Mouse (Mus musculus): ENCODE results near the gene Galnt3.

Gene Galnt3

DNA sequence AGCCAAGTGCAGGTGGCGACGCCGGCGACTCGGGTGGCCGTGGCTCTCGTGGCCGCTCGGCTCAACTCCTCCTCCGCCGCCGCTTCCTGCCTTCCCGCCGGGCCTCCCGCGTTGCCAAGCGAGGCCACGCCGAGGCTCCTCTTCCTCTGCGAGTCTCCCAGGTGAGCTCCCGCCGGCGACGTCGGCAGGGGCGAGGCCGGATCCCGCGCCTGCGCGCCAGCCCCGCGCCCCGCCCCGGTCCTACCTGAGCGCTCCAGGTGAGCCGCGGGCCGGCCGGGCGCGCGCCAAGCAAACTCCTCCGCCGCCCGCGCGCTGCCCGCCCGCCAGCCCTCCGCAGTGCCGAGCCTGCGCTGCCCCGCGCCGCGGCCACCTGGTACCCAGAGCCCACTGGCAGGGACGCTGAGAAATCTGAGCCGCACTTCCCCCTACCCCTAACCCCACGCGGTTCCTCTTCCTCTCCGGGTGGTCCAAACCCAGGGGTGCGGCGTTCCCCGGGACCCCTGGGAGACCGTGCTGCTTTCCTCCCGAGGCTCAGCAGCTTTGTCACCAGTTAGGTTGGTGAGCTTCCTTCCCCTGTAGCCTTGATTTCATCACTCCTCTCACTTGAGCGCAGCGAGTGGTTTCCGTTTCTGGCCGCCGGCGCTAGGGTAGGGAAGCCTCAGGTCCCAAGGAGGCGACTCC is at the start of gene Galnt3:
Galnt3 (minus strand) TSS at position 404 of the 681 bp plus-strand sequence.
- no peak for DNase-seq (ENCODE audit: low spot score in 2 of 2)

DNA sequence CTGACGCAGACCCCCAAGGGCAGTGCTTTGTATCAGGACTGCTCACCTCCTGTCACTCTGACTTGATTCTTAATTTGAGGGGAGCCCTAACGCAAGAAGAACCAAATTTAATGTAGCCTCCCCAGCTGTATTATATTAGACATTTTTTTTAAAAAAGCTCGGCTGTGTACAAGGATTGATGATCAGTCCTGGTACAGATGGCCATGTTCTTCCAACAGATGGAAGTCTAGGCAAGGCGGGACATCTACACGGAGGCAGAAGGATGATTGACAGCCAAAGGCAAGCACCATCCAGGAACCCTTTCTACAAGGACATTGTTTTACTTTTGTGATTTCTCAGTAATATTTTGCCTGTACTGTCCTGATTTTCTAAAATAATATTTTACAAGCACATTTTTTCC is 48.3 kb upstream of the Galnt3 start:
- no peak for DNase-seq (ENCODE audit: low spot score in 2 of 2)

DNA sequence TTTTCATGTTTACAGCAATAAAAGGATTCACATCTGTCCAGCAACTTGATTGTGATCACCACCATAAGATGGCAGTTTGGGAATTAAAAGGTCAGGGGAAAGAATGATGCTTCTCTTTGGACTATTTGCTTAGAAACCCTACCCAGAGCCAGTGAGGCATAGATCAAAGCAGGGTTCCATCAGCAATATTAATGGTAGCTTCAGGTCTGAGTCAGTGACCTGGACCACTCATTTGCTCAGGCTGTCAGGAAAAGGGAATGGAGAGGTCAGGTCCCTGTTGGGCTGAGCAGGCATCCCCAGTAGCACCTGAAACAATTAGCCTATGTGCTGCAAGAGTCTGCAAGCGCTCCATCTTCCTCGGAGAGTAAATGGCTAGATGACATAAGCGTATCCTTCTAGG is 46.8 kb upstream of the Galnt3 start:
- DNase-seq (ENCODE audit: low spot score in 2 of 2): no peak

DNA sequence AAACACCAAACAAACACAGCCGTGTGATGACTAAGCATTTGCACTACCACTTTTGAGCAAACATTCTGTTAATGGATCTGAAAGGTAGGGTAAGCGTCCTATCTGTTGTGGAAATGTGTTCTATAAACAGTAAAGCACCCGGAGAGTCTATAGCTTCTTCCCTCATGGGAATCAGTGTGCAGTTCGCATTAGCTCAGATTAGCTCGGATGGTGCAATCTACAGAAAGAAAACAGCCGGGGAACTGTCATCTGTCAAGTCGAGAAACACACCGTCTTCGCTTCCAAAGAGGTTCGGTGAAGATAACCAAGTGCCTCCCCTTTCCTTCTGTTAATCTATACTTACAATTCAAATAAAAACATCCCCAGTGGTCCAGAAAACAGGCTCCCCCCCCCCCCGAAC is 45.9 kb upstream of the Galnt3 start:
- DNase-seq (ENCODE audit: low spot score in 2 of 2): no peak

DNA sequence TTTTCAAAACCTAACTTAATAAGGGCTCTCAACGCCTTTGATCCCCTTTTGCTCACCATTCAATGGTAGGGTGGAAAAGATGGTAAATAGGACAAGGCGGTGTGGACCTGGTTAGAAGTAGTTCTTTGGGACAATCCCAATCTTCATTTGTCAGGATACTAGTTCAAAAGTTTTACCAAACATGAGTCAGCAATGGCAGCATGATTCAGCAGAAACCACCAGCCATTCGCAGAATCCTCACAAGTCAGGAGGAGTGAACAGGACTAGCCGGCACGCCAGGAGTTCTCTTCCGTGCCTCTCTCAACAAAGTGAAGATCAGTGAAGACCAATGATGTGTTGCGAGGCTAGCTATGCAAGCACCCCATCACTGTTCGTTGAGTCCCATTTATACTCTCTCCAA is 40.2 kb upstream of the Galnt3 start:
- no peak for DNase-seq (ENCODE audit: low spot score in 2 of 2)

DNA sequence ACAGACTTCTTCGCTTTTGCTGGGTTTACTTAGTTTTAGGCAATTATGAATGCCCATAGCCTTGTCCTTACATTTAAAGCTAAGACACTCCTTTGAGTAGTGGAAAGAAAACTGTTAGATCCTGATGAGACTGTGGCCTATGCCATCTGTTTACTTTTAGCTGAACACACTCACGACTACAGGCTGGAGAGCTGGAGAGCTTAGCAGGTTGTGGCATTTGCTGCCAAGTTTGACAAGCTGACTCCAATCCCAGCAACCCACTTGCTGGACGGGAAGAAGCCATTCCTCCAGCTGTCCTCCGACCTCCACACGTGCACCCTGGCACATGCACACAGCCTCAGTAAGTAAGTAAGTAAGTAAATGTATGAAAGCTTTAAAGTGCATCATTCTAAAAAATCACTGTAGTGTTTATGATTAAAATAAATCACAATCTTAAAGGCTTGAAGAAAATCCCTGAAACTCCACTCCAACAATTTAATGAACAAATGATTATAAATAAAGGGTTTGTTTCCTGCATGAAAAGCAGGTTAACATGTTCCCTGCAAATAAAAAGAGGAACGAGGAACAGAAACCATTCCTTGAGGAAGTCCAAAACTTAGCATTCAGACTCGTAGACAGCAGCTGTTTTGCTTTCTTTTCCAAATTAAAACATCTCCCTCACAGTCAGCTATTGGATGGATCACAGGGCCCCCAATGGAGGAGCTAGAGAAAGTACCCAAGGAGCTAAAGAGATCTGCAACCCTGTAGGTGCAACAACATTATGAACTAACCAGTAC is 33.5 kb upstream of the Galnt3 start:
- no peak for DNase-seq (ENCODE audit: low spot score in 2 of 2)

DNA sequence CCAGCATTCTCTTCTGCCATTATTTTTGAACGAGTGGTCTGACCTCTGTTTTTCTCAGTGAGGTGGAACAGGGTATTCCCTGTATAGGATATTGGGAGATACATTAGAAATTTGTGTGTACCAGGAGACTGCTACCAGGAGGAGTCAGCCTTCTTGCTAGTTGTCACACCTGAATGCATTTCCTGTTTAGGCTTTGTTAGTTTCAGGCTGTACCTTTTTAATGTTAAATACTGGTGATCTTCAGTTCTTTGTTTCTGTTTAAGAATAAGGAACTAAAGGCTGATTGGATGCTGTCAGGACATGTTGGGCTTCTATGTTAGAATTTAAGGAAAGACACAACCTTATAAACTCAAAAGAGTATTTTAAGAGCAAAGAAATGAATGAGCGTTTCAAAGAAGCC is 26.6 kb upstream of the Galnt3 start:
- DNase-seq (ENCODE audit: low spot score in 2 of 2): no peak

DNA sequence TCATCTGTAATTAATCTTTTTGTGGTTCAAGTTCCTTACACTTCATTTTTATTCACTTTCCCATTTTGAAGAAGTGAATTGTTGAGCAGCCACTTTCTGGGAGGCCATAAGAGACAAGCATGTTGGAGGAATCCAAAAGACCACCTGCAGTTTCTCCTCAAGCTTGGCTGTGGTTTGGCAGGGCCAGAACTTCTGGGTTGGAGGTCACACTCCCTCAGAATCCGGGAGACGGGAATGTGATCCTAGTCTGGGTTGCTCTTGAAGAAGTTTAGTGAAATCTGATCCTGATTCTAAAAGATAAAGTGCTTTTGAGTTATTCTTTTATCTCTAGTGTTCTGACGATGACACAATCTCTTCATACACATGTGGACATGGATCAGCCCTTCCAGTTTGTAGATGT is 25.7 kb upstream of the Galnt3 start:
- no peak for DNase-seq (ENCODE audit: low spot score in 2 of 2)

DNA sequence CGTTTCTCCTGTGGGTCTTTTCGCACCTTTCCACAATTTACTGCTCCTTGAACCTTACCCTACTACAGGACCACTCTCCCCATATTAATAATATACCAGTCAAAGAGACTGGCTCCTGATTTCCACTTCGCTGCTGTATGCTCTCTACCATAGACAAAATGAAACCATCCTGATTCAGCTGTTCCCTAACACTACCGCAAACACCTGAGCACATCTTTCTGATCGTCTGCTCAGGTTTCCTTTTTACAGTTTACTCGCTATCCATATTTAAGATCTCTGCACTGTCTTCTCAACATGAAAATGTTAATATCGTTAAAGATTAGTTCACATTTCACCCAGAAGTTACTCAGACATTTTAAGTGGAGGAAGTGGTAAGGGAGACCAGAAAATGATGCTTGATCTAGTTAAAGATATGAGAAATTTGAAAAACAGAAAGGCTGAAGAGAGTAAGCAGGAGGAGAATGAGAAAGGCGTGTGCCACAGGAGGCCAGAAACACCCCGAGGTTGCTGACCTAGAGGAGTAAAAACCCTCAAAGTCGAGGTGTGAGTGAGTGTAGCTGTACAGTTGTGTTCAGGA is 23.9 kb upstream of the Galnt3 start:
- DNase-seq (ENCODE audit: low spot score in 2 of 2): no peak

DNA sequence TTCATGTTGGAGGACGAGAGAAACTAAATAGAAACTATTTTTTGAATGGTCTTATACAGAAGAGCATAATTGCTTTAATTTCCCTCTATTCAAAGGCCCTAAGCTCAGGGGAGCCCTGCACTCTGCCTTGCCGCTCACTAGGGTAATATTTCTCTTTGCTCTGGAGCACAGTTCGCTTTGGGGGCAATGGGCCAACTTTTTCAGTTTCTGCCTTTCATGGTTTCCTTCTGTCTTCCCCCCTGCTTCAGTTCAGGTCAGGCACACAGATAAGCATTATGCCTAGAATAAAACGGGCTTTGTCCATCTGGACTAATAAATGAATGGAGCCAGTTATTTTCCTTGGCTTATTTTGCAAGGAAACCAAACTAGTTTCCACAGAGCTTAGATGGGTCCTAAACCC is 21.7 kb upstream of the Galnt3 start:
- DNase-seq (ENCODE audit: low spot score in 2 of 2): no peak

DNA sequence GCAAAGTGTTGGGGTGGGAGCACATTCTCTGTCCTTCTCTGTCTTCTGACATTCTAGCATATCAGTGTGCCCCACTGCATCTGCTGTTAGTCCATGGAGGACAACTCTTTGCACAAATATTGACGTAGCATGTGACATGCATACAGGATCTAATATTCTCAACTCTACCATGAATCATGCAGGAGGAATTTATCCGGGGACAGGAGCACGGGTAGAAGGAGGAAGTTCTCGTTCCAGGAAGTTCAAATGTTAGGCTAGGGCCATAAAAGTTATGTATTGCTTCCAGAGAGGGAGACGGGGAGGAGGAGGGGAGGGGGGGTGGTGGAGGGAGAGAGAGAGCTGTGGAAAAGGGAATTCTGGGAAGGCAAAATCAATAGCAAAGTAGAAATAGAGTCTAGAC is 20.0 kb upstream of the Galnt3 start:
- DNase-seq (ENCODE audit: low spot score in 2 of 2): no peak

DNA sequence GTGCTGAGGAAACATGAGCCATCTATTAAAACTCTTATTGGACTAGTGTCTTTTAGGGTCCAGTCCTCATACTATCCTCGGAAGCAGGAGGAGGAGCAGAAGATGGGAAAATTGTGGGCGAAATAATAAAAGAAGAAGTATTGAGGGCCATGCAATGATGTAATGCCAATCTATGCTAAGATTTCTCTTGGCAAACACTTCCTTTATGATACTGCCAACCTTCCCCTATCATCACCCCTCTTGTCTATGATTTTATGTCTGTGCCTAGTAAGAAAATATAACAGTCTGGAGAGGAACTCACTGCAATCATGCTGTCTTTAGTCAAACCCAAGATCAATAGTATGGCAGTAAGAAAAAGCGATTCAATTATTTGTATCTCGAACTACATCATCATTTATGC is 18.5 kb upstream of the Galnt3 start:
- no peak for DNase-seq (ENCODE audit: low spot score in 2 of 2)

DNA sequence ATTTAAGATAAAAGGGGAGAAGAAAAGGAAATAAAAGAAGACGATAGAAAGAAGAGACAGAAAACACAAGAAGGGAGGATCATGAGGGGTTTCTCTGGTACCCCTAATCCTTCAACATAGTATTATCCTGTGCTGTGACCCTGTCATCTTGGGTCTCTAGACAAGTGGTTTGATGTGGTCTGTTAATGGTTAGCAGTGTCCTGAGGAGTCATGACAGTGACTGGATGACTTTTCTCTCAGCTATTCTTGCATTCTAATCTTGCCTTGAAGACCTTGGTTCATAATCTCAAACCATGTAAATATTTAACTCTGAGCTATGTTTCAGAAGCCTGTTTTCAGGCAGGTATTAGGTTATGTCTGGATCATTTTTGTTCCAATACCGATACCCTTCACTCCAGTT is 17.9 kb upstream of the Galnt3 start:
- no peak for DNase-seq (ENCODE audit: low spot score in 2 of 2)

DNA sequence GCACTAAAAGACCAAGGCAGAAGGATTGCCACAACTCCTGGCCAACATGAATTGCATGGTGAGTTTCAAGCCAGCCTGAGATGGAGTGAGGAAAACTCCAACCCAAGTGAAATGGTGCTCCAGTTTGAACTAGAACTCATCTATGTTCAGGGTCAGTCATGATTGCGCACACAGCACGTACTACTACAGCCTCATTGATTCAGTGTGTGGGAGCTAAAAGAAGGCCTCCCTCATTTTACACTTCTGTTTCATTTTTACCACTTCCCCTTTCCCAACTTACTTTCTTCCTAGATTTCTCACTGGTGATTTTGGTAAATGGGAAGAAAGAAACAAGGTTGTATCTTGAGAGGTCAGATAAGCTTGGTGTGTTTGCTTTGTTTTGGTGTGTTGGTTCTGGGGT is 17.5 kb upstream of the Galnt3 start:
- DNase-seq (ENCODE audit: low spot score in 2 of 2): no peak

DNA sequence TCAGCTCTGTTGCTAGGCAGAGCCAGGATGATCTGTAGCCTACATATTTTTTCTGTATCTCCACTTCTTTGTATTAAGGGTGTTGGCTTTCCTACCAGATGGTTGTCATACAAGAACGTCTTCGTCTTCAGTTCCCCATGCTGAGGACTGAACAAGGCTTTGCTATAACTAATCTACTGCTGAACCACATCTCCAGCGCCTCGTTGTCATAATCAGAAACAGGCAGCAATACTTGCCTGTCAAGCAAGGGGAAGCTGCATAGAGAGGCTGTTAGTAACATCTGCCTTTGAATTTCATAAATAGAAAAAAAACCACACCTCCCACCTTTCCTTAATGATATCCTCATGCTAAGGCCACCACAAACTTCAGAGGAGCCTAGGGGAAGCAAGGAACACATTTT is 15.5 kb upstream of the Galnt3 start:
- DNase-seq (ENCODE audit: low spot score in 2 of 2): no peak

DNA sequence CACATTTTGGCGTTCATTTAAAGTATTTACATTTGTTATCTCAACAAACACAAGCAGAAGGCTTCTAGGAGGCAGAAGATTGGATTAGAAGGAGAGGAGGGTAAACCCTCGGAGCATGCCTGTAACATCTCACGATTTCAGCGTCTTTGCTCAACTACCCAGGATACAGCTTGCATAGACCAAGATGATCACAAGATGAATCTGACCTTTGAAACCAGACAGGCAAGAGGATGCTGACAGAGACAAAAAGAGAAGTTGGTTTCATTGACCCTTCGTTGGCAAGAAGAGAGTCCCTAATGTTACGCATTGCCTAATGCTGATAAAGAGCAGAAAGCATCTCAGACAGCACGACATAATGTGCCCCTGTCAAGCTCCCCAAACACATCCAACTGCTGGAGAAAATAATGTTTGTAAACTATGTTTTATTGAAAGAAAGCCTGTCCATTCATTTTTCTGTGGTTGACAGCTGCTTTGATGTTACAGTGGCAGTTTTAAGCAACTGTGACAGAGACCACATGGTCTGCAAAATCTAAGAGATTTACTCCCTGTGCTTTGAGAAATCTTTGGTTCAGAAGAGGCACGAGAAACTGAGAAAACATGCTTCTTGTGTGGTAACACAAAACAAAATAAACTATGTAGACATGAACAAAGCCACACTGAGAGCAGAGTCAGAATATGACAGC is 7.2 kb upstream of the Galnt3 start:
- no peak for DNase-seq (ENCODE audit: low spot score in 2 of 2)

DNA sequence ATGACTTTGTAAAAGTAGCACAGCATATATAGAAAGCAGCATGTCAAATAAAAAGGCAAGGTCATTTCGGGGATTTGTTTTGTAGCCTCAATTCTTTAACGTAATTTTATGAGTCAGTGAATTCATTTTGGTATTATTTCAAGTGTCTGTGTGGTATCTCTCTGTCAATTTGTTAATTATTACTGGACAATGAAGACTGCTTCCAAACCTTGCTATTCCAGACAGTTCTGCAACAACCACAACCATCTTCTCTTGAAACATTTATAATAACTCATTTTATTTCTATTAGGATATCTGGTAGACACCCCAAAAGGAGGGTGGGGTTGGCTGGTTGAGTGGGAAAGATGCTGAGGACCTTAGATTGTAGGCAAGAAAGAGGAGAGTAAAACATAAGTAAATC is 4.1 kb upstream of the Galnt3 start:
- DNase-seq (ENCODE audit: low spot score in 2 of 2): no peak

DNA sequence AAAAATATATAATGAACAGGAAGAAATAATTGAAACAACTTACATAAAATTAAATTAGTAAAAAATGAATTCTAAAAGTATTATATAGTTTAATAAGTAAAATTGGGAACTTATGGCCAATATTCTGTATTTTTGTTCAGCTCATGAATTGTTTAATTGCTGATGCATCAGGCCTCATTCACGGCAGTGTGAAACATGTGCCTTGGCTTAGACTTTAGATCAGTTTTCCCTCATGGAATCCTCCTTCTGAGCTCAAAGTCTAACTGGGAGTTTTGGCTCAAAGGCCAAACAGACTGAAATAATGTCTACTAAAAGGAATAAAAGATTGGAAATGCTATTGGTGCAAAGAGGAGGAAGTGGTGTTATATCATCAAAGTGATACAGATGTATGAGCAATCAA is 2.7 kb upstream of the Galnt3 start:
- no peak for DNase-seq (ENCODE audit: low spot score in 2 of 2)

DNA sequence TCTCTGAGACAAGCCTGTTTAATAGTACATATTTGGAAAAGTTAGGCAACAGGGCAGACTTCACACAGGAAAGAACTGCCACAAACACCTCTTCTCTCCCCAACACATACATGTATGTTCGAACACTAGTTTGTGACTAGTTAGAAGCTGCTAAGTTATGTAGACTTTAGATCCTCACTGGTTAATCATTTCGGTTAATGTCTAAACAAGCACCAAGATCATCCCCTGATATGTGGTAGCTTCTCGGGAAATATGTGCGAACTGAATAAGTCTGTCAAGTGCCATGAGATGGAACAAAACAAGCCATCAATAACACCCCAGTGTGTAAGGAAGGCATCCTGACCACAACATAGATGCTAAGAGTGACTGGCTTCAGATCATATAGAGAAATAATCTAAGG is 2.1 kb upstream of the Galnt3 start:
- no peak for DNase-seq (ENCODE audit: low spot score in 2 of 2)

DNA sequence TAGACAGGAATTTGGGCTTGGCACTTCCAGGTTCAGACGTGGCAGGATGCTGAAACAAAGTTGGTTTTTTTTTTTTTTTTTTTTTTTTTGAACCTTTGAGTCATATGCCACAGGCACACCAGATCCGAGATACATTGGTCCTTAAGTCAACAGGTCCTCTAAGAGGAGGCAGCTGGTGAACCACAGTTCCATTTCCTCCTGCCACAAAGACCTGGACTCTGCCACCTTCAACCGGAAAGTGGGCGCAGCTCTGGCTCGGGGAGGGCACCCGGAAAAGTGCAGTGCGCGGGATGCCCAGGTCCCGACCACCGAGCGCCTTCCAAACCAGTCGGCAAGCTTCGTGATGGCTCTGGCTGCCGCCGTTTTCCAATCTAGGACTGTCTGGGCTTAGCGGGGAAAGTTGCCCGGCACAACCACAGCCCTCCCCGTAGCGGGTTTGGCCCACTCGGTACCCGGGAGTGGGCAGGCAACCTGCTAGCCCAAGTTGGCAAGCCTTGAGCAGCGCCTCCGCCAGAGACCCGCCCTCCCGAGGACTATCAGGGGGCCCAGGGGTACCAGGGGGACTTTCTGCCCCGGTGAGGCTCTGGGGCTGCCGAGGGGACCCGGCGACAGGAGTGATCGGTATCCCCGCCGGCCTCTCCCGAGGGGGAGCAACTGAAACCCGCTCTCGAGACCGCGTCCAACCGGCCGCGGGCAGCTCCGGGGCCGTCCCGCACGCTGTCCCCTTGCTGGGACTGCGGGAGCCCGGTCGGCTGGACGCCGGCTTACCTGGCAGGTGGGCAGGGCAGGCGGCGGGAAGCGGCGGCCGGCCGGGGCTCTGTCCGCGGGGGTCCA is 821 bp downstream of the Galnt3 start:
- DNase-seq (ENCODE audit: low spot score in 2 of 2): no peak

DNA sequence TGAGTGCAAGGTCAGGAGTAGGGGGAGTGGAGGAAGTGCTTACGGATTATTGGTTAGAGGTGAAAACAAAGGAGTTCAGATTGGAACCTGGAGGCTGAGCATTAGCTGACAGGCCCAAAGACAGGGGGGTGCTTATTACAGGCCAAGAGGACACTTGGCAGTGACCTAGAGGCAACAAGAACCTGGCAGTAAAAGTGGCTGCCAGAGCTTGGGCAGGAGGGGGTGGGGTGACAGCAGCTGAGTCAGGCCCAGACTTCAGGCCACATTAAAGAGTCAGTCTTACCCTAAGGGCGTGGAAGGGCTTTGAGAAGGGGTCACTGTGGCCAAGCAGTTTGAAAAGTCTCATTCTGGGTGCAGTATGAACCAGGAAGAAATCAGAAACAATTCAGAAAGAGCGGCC is 7.1 kb downstream of the Galnt3 start:
- no peak for DNase-seq (ENCODE audit: low spot score in 2 of 2)
